Mouse (Mus musculus): ENCODE measurements around the gene Gm20388. TPM values are rescaled to one million over a fixed set of nuclear protein-coding genes. Genes with fewer than 3 reads are reported as not detected.

The Gm20388 gene
- total RNA-seq, 2 experiments from 2014 or later, result 2.2 to 7.6 TPM

GRCm38 (mm10) chr8:123292785-123293184 is 3382.1 kb downstream of the Gm20388 start:
- no peak for TF ChIP-seq CTCF (conservative IDR thresholded peaks at IDR 0.05)
- DNase-seq (ENCODE audit: low spot score in 2 of 2), result no peak
- no peak overlapping the region for H3K27ac ChIP-seq
- no peak overlapping the region for H3K4me3 ChIP-seq

- H3K27ac ChIP-seq, result no peak overlapping the region
- no peak for TF ChIP-seq CTCF (conservative IDR thresholded peaks at IDR 0.05)
Measured at GRCm38 (mm10) chr8:123298301-123298700, 3387.7 kb downstream of the Gm20388 start.

DNA sequence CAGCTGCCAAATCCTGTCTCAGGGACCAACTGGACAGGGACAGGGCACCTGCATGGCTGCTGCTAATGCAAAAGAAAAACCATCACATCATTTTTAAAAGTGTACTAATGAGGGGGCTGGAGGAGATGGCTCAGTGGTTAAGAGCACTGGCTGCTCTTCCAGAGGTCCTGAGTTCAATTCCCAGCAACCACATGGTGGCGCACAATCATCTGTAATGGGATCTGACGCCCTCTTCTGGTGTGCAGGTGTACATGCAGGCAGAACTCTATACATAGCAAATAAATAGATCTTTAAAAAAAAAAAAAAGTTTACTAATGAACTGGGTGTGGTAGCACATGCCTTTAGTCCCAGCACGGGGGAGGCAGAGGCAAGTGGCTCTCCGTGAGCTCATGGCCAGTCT is 3398.1 kb downstream of the Gm20388 start:
- peak; percentile 29 for TF ChIP-seq CTCF (conservative IDR thresholded peaks at IDR 0.05)
- Histone ChIP-seq H3K27ac (no peak overlapping the region), H3K4me3 (no peak overlapping the region)
- DNase-seq (ENCODE audit: low spot score in 2 of 2), result no peak

More at GRCm38 (mm10) chr8:123298301-123298700, 3387.7 kb downstream of the Gm20388 start:
- no peak overlapping the region for H3K4me3 ChIP-seq
- no peak for DNase-seq (ENCODE audit: low spot score in 2 of 2)

DNA sequence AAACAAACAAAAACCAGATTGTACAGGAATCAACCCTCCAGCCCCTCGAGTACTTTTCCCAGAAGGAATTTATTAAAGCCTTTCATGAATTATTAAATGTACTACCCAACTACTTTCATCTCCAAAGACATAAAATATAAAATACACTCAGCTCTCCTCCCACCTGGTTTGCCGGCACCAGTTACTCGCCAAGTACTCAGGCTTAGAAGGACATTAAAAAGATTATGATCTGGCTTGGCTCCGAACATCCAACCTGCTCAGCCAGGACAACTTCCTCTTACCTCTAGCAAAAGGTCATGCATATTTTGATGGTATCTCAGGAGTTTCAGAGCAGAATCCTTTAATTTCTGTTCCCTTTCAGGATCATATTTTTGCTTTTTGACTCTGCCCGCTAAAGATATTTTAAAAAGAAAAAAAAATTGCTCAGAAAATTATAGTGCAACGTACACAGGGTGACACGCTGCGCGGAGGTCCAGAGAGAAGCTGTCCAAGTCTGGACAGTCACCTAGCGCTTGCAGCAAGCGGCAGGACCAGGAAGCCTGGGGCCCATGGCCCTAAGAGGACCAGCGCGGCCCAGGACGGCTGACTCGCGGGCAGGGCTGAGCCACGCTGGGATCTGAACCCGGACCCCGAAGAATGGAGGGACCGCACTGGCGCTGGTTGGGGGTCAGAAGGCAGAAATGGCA is 3407.3 kb downstream of the Gm20388 start:
- H3K4me3 ChIP-seq, result peak overlapping the region; percentile 52
- no peak for DNase-seq (ENCODE audit: low spot score in 2 of 2)
- TF ChIP-seq CTCF (conservative IDR thresholded peaks at IDR 0.05), result no peak
- no peak overlapping the region for H3K27ac ChIP-seq

DNA sequence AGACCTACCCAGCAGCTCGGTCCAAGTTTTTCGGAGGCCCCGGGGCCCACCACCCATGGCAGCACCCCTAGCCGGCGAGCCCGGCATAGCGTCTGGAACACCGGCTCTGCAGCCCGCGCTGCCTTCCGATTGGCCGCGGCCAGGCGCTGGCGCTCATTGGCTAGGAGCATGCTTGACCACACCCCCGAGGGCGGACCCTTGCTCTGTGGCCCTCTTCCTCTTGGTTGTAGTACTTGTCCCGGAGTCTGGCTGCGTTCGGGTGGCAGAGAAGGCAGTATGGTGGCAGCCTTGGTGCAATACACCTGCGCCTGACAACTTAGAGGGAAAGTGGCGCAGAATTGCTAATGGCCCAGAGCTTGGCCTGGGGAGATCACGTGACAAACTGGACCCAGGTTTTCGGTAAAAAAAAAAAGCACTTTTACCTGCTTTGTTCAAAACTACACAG is 3407.8 kb downstream of the Gm20388 start, which contains the start of gene Fanca:
Gene Fanca, minus strand, starts transcription at position 110 of the 445 bp plus-strand sequence.
- peak within 1 kb of the TSS; percentile 52 for H3K4me3 ChIP-seq
- no peak within 1 kb of the TSS for H3K27ac ChIP-seq
- TF ChIP-seq CTCF (conservative IDR thresholded peaks at IDR 0.05), result peak; percentile 65
- DNase-seq (ENCODE audit: low spot score in 2 of 2), result peak; percentile 87 to 89

- Histone ChIP-seq H3K4me3 (no peak overlapping the region), H3K27ac (no peak overlapping the region)
- peak; percentile 81 for TF ChIP-seq CTCF (conservative IDR thresholded peaks at IDR 0.05)
- DNase-seq (ENCODE audit: low spot score in 2 of 2), result peak in 1 of 2 experiments; percentile 54
Measured at GRCm38 (mm10) chr8:123319522-123320164, 3409.0 kb downstream of the Gm20388 start.

DNA sequence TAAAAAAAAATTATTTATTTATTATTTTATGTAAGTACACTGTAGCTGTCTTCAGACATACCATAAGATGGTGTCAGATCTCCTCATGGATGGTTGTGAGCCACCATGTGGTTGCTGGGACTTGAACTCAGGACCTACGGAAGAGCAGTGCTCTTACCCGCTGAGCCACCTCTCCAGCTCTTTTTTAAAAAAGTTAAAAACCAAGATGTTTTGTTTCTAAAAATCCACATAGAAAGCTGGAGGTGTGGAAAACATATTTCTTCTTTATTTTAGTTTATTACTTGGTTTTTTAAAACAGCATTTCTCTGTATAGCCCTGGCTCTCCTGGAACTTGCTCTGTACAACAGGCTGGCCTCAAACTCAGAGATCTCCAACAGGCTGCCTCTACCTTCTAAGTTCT is 3417.9 kb downstream of the Gm20388 start:
- H3K4me3 ChIP-seq, result no peak overlapping the region
- H3K27ac ChIP-seq, result no peak overlapping the region
- no peak for DNase-seq (ENCODE audit: low spot score in 2 of 2)
- TF ChIP-seq CTCF (conservative IDR thresholded peaks at IDR 0.05), result no peak

DNA sequence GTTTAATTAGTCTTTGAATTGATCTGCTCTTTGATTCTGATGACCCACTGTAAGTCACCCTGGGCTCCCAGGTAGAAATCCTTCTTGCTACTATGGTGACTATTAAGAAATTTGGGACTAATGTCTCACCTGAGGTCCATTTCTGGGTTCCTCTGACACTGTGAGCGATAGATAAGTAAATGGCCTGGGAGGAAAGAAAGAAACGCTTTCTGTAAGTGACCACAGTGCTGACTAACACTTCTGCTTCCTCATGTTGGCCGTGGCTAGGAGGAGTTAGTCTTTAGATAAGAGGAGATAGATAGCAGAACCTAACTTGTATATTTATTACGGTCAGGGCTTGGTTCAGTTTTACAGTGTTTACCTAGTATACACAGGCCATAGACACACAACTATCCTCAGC is 3418.7 kb downstream of the Gm20388 start:
- Histone ChIP-seq H3K27ac (no peak overlapping the region), H3K4me3 (no peak overlapping the region)
- no peak for DNase-seq (ENCODE audit: low spot score in 2 of 2)
- no peak for TF ChIP-seq CTCF (conservative IDR thresholded peaks at IDR 0.05)

DNA sequence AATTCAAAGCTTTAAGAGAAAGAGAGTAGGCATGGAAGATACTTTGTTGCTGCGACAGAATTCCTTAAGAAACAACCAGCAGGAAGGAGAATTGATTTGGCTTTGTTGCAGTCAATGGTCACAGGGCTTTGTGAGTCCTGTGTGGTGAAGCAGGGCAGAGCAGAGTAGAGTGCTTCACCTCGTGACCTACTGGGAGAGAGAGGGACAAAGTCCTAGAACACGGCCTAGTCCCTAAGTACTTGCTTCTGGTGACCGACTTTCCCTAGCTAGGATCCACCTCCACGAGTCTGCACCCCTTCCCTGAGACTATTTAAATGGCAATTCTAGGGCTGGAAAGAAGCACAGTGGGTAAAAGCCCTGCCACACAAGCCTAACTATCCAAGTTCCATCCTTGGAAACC is 3419.3 kb downstream of the Gm20388 start:
- DNase-seq (ENCODE audit: low spot score in 2 of 2), result no peak
- no peak overlapping the region for H3K4me3 ChIP-seq
- TF ChIP-seq CTCF (conservative IDR thresholded peaks at IDR 0.05), result no peak
- H3K27ac ChIP-seq, result no peak overlapping the region

- no peak for DNase-seq (ENCODE audit: low spot score in 2 of 2)
- TF ChIP-seq CTCF (conservative IDR thresholded peaks at IDR 0.05), result no peak
- Histone ChIP-seq H3K4me3 (no peak overlapping the region), H3K27ac (no peak overlapping the region)
Measured at GRCm38 (mm10) chr8:123330701-123331100, 3420.1 kb downstream of the Gm20388 start.

- no peak for TF ChIP-seq CTCF (conservative IDR thresholded peaks at IDR 0.05)
- H3K4me3 ChIP-seq, result no peak overlapping the region
- peak overlapping the region; percentile 87; the same call in 1 of the 2 replicates for H3K27ac ChIP-seq
- no peak for DNase-seq (ENCODE audit: low spot score in 2 of 2)
Measured at GRCm38 (mm10) chr8:123331301-123331700, 3420.7 kb downstream of the Gm20388 start.

GRCm38 (mm10) chr8:123331810-123332209 is 3421.2 kb downstream of the Gm20388 start:
- DNase-seq (ENCODE audit: low spot score in 2 of 2), result no peak
- Histone ChIP-seq H3K4me3 (peak overlapping the region; percentile 74), H3K27ac (peak overlapping the region; percentile 87)
- TF ChIP-seq CTCF (conservative IDR thresholded peaks at IDR 0.05), result no peak

GRCm38 (mm10) chr8:123332262-123333090 is 3421.8 kb downstream of the Gm20388 start, which contains the start of gene Spire2:
Gene Spire2 (plus strand): TSS chr8:123332713.
- Histone ChIP-seq H3K4me3 (peak within 1 kb of the TSS; percentile 74), H3K27ac (peak within 1 kb of the TSS; percentile 87)
- DNase-seq (ENCODE audit: low spot score in 2 of 2), result peak; percentile 60 to 67
- TF ChIP-seq CTCF (conservative IDR thresholded peaks at IDR 0.05), result no peak
